Mouse (Mus musculus): ENCODE data around the gene Gm13285. TPM values are rescaled to one million over a fixed set of nuclear protein-coding genes. Genes with fewer than 3 reads are reported as not detected.
"Not testable (repeated sequence)": the region's sequence is repeated elsewhere in the genome, so short reads cannot be mapped to it uniquely, and the experiment has no call there.

Gene Gm13285
- polyA plus RNA-seq, 1 experiment from 2014 or later = 0.28 TPM

DNA sequence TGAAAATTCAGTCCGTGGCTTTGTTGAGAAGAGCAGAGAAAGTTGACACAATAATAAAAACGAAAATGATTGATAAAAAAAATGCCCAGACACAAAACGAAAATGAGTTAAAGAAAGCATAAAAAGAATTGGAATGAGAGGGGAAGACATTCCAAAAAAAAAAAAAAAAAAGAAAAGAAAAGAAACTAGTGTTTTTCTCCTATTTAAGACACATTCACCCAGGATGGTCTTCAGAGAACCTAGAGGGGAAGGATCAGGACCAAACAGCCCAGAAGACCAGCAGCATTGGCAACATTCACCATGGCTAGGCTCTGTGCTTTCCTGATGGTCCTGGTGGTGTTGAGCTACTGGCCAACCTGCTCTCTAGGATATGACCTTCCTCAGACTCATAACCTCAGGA lies 16.5 kb downstream of the Gm13285 start, which contains the start of gene Ifna7:
Gene Ifna7, plus strand, starts transcription at position 301 of the 400 bp plus-strand sequence.
- H3K36me3 ChIP-seq = no peaks in the 10 kb centered on the region
- no peaks in the 10 kb centered on the region for H3K27me3 ChIP-seq (ENCODE audit: low read depth, poor library complexity, severe bottlenecking)
- H3K4me1 ChIP-seq = no peaks in the 10 kb centered on the region
- H3K9me3 ChIP-seq (replicated peaks) = no peaks in the 10 kb centered on the region
- H3K4me3 ChIP-seq = no peak within 1 kb of the TSS
- no peak within 1 kb of the TSS for H3K27ac ChIP-seq
- WGBS = 61% methylated on average over 3 of the region's 3 CpGs
- DNase-seq (ENCODE audit: low spot score) = no peak

GRCm38 (mm10) chr4:88819659-88820058 lies 20.2 kb downstream of the Gm13285 start, which contains the start of gene Ifna11:
Gene Ifna11, plus strand, starts transcription at chr4:88819959.
- Histone ChIP-seq H3K9me3 (replicated peaks) (no peaks in the 10 kb centered on the region), H3K27ac (no peak within 1 kb of the TSS), H3K4me1 (no peaks in the 10 kb centered on the region), H3K4me3 (no peak within 1 kb of the TSS), H3K36me3 (no peaks in the 10 kb centered on the region), H3K27me3 (ENCODE audit: low read depth, poor library complexity, severe bottlenecking) (no peaks in the 10 kb centered on the region)
- DNase-seq (ENCODE audit: low spot score) = no peak
- WGBS = 82% methylated on average over 1 of the region's 1 CpGs

- Histone ChIP-seq H3K9me3 (replicated peaks) (no peaks in the 10 kb centered on the region), H3K27me3 (ENCODE audit: low read depth, poor library complexity, severe bottlenecking) (no peaks in the 10 kb centered on the region), H3K27ac (no peak overlapping the region), H3K36me3 (no peaks in the 10 kb centered on the region), H3K4me1 (no peaks in the 10 kb centered on the region), H3K4me3 (no peak overlapping the region)
- DNase-seq (ENCODE audit: low spot score) = no peak
- 28% methylated on average over 4 of the region's 4 CpGs for WGBS
Observed at GRCm38 (mm10) chr4:88822995-88823394, 23.5 kb downstream of the Gm13285 start.

DNA sequence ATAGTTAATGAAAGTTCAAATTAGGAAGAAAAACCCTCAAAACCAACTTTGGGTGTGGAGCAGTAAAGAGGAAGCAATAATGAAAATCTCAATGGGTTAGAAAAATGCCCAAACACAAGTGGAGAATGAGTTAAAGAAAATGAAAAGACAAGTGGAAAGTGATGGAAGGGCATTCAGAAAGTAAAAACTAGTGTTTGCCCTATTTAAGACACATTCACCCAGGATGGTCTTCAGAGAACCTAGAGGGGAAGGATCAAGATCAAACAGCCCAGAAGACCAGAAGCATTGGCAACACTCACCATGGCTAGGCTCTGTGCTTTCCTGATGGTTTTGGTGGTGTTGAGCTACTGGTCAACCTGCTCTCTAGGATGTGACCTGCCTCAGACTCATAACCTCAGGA lies 27.7 kb downstream of the Gm13285 start, which contains the start of gene Ifna6:
Gene Ifna6, plus strand, starts transcription at position 301 of the 400 bp plus-strand sequence.
- H3K36me3 ChIP-seq; H3K4me1 ChIP-seq; H3K9me3 ChIP-seq (replicated peaks); DNase-seq (ENCODE audit: low spot score); H3K4me3 ChIP-seq; H3K27ac ChIP-seq; H3K27me3 ChIP-seq (ENCODE audit: low read depth, poor library complexity, severe bottlenecking): not testable (repeated sequence)

DNA sequence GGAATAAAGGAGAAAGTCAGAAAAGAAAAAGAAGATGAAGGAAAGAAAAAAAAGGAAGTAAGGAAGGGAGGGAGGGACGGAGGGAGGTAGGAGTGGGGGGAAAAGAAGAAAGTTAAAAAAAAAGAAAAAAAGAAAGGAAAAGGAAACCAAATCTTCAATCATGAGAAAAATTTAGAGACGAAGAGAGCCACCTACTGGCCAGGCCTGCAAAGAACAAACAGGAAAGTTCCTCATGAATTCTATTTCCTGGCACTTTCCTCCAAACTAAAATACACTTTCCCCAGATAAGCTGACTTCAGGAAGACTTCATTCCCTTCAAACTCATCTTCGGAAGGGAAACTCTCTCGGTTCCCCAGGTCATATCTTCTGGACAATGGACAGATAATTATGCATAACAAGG lies 31.1 kb downstream of the Gm13285 start:
- WGBS = 33% methylated on average over 4 of the region's 4 CpGs
- H3K4me3 ChIP-seq = no peak overlapping the region
- no peaks in the 10 kb centered on the region for H3K36me3 ChIP-seq
- DNase-seq (ENCODE audit: low spot score) = no peak
- no peaks in the 10 kb centered on the region for H3K9me3 ChIP-seq (replicated peaks)
- no peak overlapping the region for H3K27ac ChIP-seq
- H3K4me1 ChIP-seq = no peaks in the 10 kb centered on the region
- no peaks in the 10 kb centered on the region for H3K27me3 ChIP-seq (ENCODE audit: low read depth, poor library complexity, severe bottlenecking)

GRCm38 (mm10) chr4:88835225-88835624 lies 35.8 kb downstream of the Gm13285 start, which contains the start of gene Ifna5:
Gene Ifna5, plus strand, starts transcription at chr4:88835525.
- H3K9me3 ChIP-seq (replicated peaks); H3K4me1 ChIP-seq; H3K36me3 ChIP-seq; DNase-seq (ENCODE audit: low spot score); H3K27ac ChIP-seq; H3K27me3 ChIP-seq (ENCODE audit: low read depth, poor library complexity, severe bottlenecking); H3K4me3 ChIP-seq: not testable (repeated sequence)
- WGBS = 85% methylated on average over 1 of the region's 1 CpGs

- H3K36me3 ChIP-seq = no peaks in the 10 kb centered on the region
- WGBS = 50% methylated on average over 3 of the region's 3 CpGs
- no peak for DNase-seq (ENCODE audit: low spot score)
- no peaks in the 10 kb centered on the region for H3K4me1 ChIP-seq
- H3K27me3 ChIP-seq (ENCODE audit: low read depth, poor library complexity, severe bottlenecking) = no peaks in the 10 kb centered on the region
- H3K9me3 ChIP-seq (replicated peaks) = no peaks in the 10 kb centered on the region
- H3K4me3 ChIP-seq = no peak overlapping the region
- H3K27ac ChIP-seq = no peak overlapping the region
Observed at GRCm38 (mm10) chr4:88838828-88839227, 39.4 kb downstream of the Gm13285 start.

- 92% methylated on average over 3 of the region's 3 CpGs for WGBS
- Histone ChIP-seq H3K27me3 (ENCODE audit: low read depth, poor library complexity, severe bottlenecking) (no peaks in the 10 kb centered on the region), H3K4me1 (no peaks in the 10 kb centered on the region), H3K9me3 (replicated peaks) (no peaks in the 10 kb centered on the region), H3K27ac (no peak overlapping the region), H3K4me3 (no peak overlapping the region), H3K36me3 (no peaks in the 10 kb centered on the region)
- no peak for DNase-seq (ENCODE audit: low spot score)
Observed at GRCm38 (mm10) chr4:88840058-88840457, 40.6 kb downstream of the Gm13285 start.

GRCm38 (mm10) chr4:88841438-88841911 lies 42.0 kb downstream of the Gm13285 start, which contains the start of gene Ifna4:
Gene Ifna4, plus strand, starts transcription at chr4:88841861.
- no peaks in the 10 kb centered on the region for H3K4me1 ChIP-seq
- H3K9me3 ChIP-seq (replicated peaks) = no peaks in the 10 kb centered on the region
- H3K36me3 ChIP-seq = no peaks in the 10 kb centered on the region
- WGBS = 65% methylated on average over 2 of the region's 2 CpGs
- no peaks in the 10 kb centered on the region for H3K27me3 ChIP-seq (ENCODE audit: low read depth, poor library complexity, severe bottlenecking)
- no peak within 1 kb of the TSS for H3K4me3 ChIP-seq
- no peak for DNase-seq (ENCODE audit: low spot score)
- no peak within 1 kb of the TSS for H3K27ac ChIP-seq

GRCm38 (mm10) chr4:88845334-88845733 lies 45.9 kb downstream of the Gm13285 start:
- Histone ChIP-seq H3K9me3 (replicated peaks) (no peaks in the 10 kb centered on the region), H3K4me3 (no peak overlapping the region), H3K27me3 (ENCODE audit: low read depth, poor library complexity, severe bottlenecking) (no peaks in the 10 kb centered on the region), H3K27ac (no peak overlapping the region), H3K36me3 (no peaks in the 10 kb centered on the region), H3K4me1 (no peaks in the 10 kb centered on the region)
- WGBS = 46% methylated on average over 2 of the region's 2 CpGs
- DNase-seq (ENCODE audit: low spot score) = no peak

DNA sequence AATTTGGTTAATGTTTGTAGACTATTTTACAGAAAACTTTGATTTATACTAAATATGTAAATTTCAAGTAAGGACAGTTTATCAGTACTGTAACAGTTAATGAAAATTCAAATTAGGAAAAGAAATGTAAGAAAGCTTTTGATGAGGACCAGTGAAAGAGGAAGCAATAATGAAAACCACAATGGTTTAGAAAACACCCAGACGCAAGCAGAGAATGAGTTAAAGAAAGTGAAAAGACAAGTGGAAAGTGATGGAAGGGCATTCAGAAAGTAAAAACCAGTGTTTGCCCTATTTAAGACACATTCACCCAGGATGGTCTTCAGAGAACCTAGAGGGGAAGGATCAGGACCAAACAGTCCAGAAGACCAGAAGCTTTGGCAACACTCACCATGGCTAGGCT lies 50.2 kb downstream of the Gm13285 start, which contains the start of gene Ifna1:
Gene Ifna1, plus strand, starts transcription at position 390 of the 400 bp plus-strand sequence.
- Histone ChIP-seq H3K9me3 (replicated peaks) (no peaks in the 10 kb centered on the region), H3K27me3 (ENCODE audit: low read depth, poor library complexity, severe bottlenecking) (no peaks in the 10 kb centered on the region), H3K4me1 (no peaks in the 10 kb centered on the region), H3K27ac (no peak within 1 kb of the TSS), H3K36me3 (no peaks in the 10 kb centered on the region), H3K4me3 (no peak within 1 kb of the TSS)
- WGBS = 89% methylated on average over 1 of the region's 1 CpGs
- no peak for DNase-seq (ENCODE audit: low spot score)

All from limb, embryonic 10.5 days (tissue).